Mouse (Mus musculus) testis, adult 2 months (tissue): ENCODE results near the gene Irf9.

Experiments
- CTCF ChIP-seq: fragments of 200-500 bp; IDR thresholded peaks from 2 replicates; pipeline ENCODE4 v1.5.1; 2012; ENCODE audit warnings: low read depth, mild to moderate bottlenecking, inconsistent platforms, low read length, moderate library complexity; ENCODE audit not compliant: control insufficient read depth, insufficient read depth, insufficient replicate concordance
- POLR2A ChIP-seq: fragments of 200-500 bp; IDR thresholded peaks from 2 replicates; pipeline ENCODE4 v1.6.1; 2012; ENCODE audit warnings: low read depth, mild to moderate bottlenecking, inconsistent platforms, low read length, moderate library complexity; ENCODE audit not compliant: control insufficient read depth

DNA sequence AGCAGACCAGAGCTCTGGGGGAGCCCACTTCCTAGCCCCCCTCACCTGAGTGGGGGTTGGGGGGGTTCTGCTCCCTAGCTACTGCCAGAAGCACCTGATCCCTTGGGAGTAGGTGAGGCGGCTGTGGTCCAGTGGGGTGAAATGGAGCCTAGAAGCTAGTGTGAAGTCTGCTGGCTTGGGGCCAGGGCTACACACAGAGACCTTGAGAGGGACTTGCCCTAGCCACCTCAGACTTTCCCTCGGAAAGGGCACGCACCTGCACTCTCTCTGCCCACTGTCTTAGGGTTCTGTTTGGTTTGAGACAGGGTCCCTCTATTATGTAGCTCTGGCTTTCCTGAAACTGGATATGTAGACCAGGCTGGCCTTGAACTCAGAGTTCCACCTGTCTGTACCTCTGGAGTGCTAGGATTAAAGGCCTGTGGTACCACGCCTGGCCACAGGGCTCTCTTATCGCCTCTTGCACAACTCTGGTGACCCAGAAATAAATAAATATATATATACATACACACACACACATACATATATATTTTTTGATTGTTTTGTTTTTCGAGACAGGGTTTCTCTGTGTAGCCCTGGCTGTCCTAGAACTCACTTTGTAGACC lies 24.6 kb upstream of the Irf9 start:
- TF ChIP-seq POLR2A (no peak), CTCF (no peak)
